ENCODE assay signal across 8 mouse cellular contexts in genomic region chr10:69351071-69351841, GRCm38 (mm10). TPM values are rescaled to one million over a fixed set of nuclear protein-coding genes. Genes with fewer than 3 reads are reported as not detected.
DNase-seq lines count a peak whose midpoint lies in the region; ATAC-seq lines count a peak whose summit lies in the region.

No protein-coding gene starts in this region.

- DNase-seq in left cerebral cortex, postnatal 4 days, result peak; percentile 50
- DNase-seq in left cerebral cortex, postnatal 25 days (ENCODE audit: low spot score in 2 of 2), result no peak
- DNase-seq in embryo, embryonic 11 days, result peak; percentile 48
- DNase-seq in hindbrain, embryonic 14.5 days (ENCODE audit: low spot score), result no peak
- peak; percentile 7 for DNase-seq in lung, postnatal 25 days (ENCODE audit: low spot score)
- peak; percentile 19 for DNase-seq in thymus, postnatal 4 days
- DNase-seq in retina, postnatal 1 day, result no peak

- peak overlapping the region; percentile 43 for H3K4me3 ChIP-seq in hindbrain, embryonic 14.5 days (replicated peaks; ENCODE audit: low read length)

- 26% methylated on average over 12 of the region's 12 CpGs for WGBS in hindbrain, embryonic 14.5 days

- peak overlapping the region; percentile 58 for H3K9ac ChIP-seq in hindbrain, embryonic 14.5 days

- peaks cover 9% of the 10 kb centered on the region for H3K4me1 ChIP-seq in hindbrain, embryonic 14.5 days (replicated peaks; ENCODE audit: control insufficient read depth, insufficient read depth, low read length)

- intact Hi-C loops in left cerebral cortex, postnatal 4 days (cut with DNase I), result no loop called here
- intact Hi-C loops in left cerebral cortex, postnatal 25 days (cut with DNase I), result no loop called here

- H3K4me2 ChIP-seq in hindbrain, embryonic 14.5 days (replicated peaks), result peak overlapping the region; percentile 91

- ATAC-seq in hindbrain, embryonic 14.5 days (ENCODE audit: low FRiP score), result no peak
- no peak for ATAC-seq in monocyte, adult 5-6 weeks (replicated peaks; ENCODE audit: insufficient number of reproducible peaks, low FRiP score, low TSS enrichment, poor library complexity, severe bottlenecking)

- H3K36me3 ChIP-seq in hindbrain, embryonic 14.5 days (replicated peaks; ENCODE audit: control insufficient read depth, insufficient read depth), result no peaks in the 10 kb centered on the region

- H3K9me3 ChIP-seq in hindbrain, embryonic 14.5 days (ENCODE audit: control insufficient read depth, low read length), result no peaks in the 10 kb centered on the region

- peak overlapping the region; percentile 61; the same call in 1 of the 2 replicates for H3K27ac ChIP-seq in hindbrain, embryonic 14.5 days

- H3K27me3 ChIP-seq in hindbrain, embryonic 14.5 days (ENCODE audit: control insufficient read depth, insufficient read depth, low read length), result no peaks in the 10 kb centered on the region

RNA-seq across cellular contexts. Expression of gene Cdk1, which starts 1.5 kb away (rescaled TPM):
- 10 to 100 TPM; 14.8 to 15.1 TPM for total RNA-seq in left cerebral cortex, postnatal 4 days (2021)
- total RNA-seq in left cerebral cortex, postnatal 25 days (2021), result under 1 TPM; 0.73 to 0.87 TPM
- 83.3 and 89.3 TPM in 2 replicates for polyA plus RNA-seq in hindbrain, embryonic 14.5 days (2014; fragmentation: Nextera tagmentation; extraction: Ambion mirVana)
- total RNA-seq in monocyte, adult 5-6 weeks (2017), result 4.1 to 6.8 TPM (median 6.3 TPM) in 3 replicates

RNA-seq across cellular contexts. Expression of gene Ank3, which starts 47.3 kb away (rescaled TPM):
- 100 to 1,000 TPM; 573 to 576 TPM for total RNA-seq in left cerebral cortex, postnatal 4 days (2021)
- total RNA-seq in left cerebral cortex, postnatal 25 days (2021), result 100 to 1,000 TPM; 497 to 550 TPM
- polyA plus RNA-seq in hindbrain, embryonic 14.5 days (2014; fragmentation: Nextera tagmentation; extraction: Ambion mirVana), result 127 and 136 TPM in 2 replicates
- total RNA-seq in monocyte, adult 5-6 weeks (2017), result 1.6 TPM in 1 of 3 replicates, not detected in the others

Comparison
In these comparisons a context has a peak if more than half of its experiments do, and no peak if none do; other contexts are left out.
1. DNase-seq: peak in left cerebral cortex, postnatal 4 days (single experiment), embryo, embryonic 11 days (single experiment), lung, postnatal 25 days (single experiment) and thymus, postnatal 4 days (single experiment); none in left cerebral cortex, postnatal 25 days (0 of 2), hindbrain, embryonic 14.5 days (single experiment) and retina, postnatal 1 day (single experiment).
2. RNA of gene Ank3, which starts 47.3 kb away (total RNA-seq): 573 to 576 TPM in left cerebral cortex, postnatal 4 days and 497 to 550 TPM in left cerebral cortex, postnatal 25 days; 1.6 TPM in monocyte, adult 5-6 weeks; every median in the first group is over 100 times any median in the second.